Mouse (Mus musculus) stomach, postnatal 0 days (tissue): ENCODE measurements around the gene Fam193a. TPM values are rescaled to one million over a fixed set of nuclear protein-coding genes. Genes with fewer than 3 reads are reported as not detected.
A peak's percentile ranks its signal among the peaks of the same experiment; 100 is the strongest.

Experiments
- ATAC-seq: fragments of 200-750 bp; cut with Nextera tagmentation; 2 replicates; pipeline ENCODE4 v1.8.0; 2017; ENCODE audit not compliant: low FRiP score, low TSS enrichment
- DNase-seq: peaks from one replicate; pipeline ENCODE4 v3.0.0-alpha.2; 2016; ENCODE audit warnings: low spot score
- H3K27ac ChIP-seq: fragments of 300-500 bp; sonication (generic); replicated peaks from 2 replicates; pipeline ENCODE4 v1.5.1; 2014; ENCODE audit warnings: mild to moderate bottlenecking, control low read depth
- H3K27me3 ChIP-seq: fragments of 300-500 bp; sonication (generic); 2 replicates; pipeline ENCODE4 v1.6.1; 2014; ENCODE audit warnings: low read length; ENCODE audit not compliant: control insufficient read depth, insufficient read depth
- H3K36me3 ChIP-seq: fragments of 300-500 bp; sonication (generic); 2 replicates; pipeline ENCODE4 v1.6.1; 2014; ENCODE audit warnings: low read length, mixed read lengths; ENCODE audit not compliant: control insufficient read depth, insufficient read depth
- H3K4me1 ChIP-seq: fragments of 300-500 bp; sonication (generic); replicated peaks from 2 replicates; pipeline ENCODE4 v1.6.1; 2014; ENCODE audit warnings: antibody characterized with exemption; ENCODE audit not compliant: control insufficient read depth, insufficient read depth
- H3K4me2 ChIP-seq: fragments of 300-500 bp; sonication (generic); replicated peaks from 2 replicates; pipeline ENCODE4 v1.6.1; 2014; ENCODE audit warnings: low read depth, mild to moderate bottlenecking, control low read depth, moderate library complexity
- H3K4me3 ChIP-seq: fragments of 300-500 bp; sonication (generic); 2 replicates; pipeline ENCODE4 v1.5.1; 2014; ENCODE audit warnings: low read depth, low read length, control low read depth
- H3K9ac ChIP-seq: fragments of 300-500 bp; sonication (generic); 2 replicates; pipeline ENCODE4 v1.6.1; 2014; ENCODE audit warnings: mild to moderate bottlenecking, low read length, control low read depth, mixed read lengths
- H3K9me3 ChIP-seq: fragments of 300-500 bp; sonication (generic); 2 replicates; pipeline ENCODE4 v1.6.1; 2016; ENCODE audit warnings: low read length; ENCODE audit not compliant: control insufficient read depth
- CTCF ChIP-seq: IDR thresholded peaks from 2 replicates; pipeline ENCODE4 v1.5.1; 2016; ENCODE audit warnings: antibody characterized with exemption, low read depth, mild to moderate bottlenecking, moderate library complexity
- EP300 ChIP-seq: optimal IDR thresholded peaks from 2 replicates; pipeline ENCODE3; 2016; ENCODE audit warnings: antibody characterized with exemption
- WGBS: fragments of 180-500 bp; shearing (Covaris S2); extraction: QIAGEN DNeasy Blood & Tissue Kit; methylation state at CpG from one replicate; pipeline ENCODE4 v1.1.7; 2014; 5-methylcytosine and 5-hydroxymethylcytosine counted together
- polyA plus RNA-seq: library from polyadenylated mRNA; unstranded; fragments of >200 nt; fragmentation: Nextera tagmentation; extraction: Ambion mirVana; gene quantifications from 2 replicates; pipeline ENCODE4 v1.2.1, GENCODE M21; 2015

Gene Fam193a
- polyA plus RNA-seq, 1 experiment from 2014 or later = 3.5 TPM

GRCm38 (mm10) chr5:34519389-34519910 lies 149.7 kb downstream of the Fam193a start:
- 74% methylated on average over 9 of the region's 9 CpGs for WGBS
- Histone ChIP-seq H3K4me1 (no peaks in the 10 kb centered on the region), H3K4me3 (no peak overlapping the region), H3K36me3 (no peaks in the 10 kb centered on the region), H3K9me3 (no peaks in the 10 kb centered on the region), H3K27me3 (no peaks in the 10 kb centered on the region), H3K4me2 (no peak overlapping the region), H3K9ac (no peak overlapping the region), H3K27ac (no peak overlapping the region)
- DNase-seq (no peak), ATAC-seq (no peak)
- TF ChIP-seq EP300 = no peak

GRCm38 (mm10) chr5:34520458-34521209 lies 150.9 kb downstream of the Fam193a start:
- TF ChIP-seq EP300 (no peak), CTCF (no peak)
- H3K27ac ChIP-seq = no peak overlapping the region

GRCm38 (mm10) chr5:34521337-34521736 lies 151.6 kb downstream of the Fam193a start:
- ATAC-seq (no peak), DNase-seq (no peak)
- Histone ChIP-seq H3K9me3 (no peaks in the 10 kb centered on the region), H3K4me1 (no peaks in the 10 kb centered on the region), H3K4me3 (no peak overlapping the region), H3K27me3 (no peaks in the 10 kb centered on the region), H3K9ac (no peak overlapping the region), H3K4me2 (no peak overlapping the region), H3K36me3 (no peaks in the 10 kb centered on the region), H3K27ac (no peak overlapping the region)
- no peak for TF ChIP-seq CTCF
- no peak for TF ChIP-seq EP300
- 81% methylated on average over 3 of the region's 3 CpGs for WGBS

More at GRCm38 (mm10) chr5:34520458-34521209, 150.9 kb downstream of the Fam193a start:
- no peak overlapping the region for H3K4me2 ChIP-seq
- H3K27me3 ChIP-seq = no peaks in the 10 kb centered on the region
- H3K4me3 ChIP-seq = no peak overlapping the region
- no peaks in the 10 kb centered on the region for H3K36me3 ChIP-seq
- no peak for DNase-seq
- WGBS = 57% methylated on average over 11 of the region's 11 CpGs
- ATAC-seq = no peak
- no peaks in the 10 kb centered on the region for H3K9me3 ChIP-seq
- no peaks in the 10 kb centered on the region for H3K4me1 ChIP-seq
- H3K9ac ChIP-seq = no peak overlapping the region

GRCm38 (mm10) chr5:34523958-34524485 lies 154.3 kb downstream of the Fam193a start:
- no peak overlapping the region for H3K27ac ChIP-seq
- TF ChIP-seq EP300 (no peak), CTCF (peak; percentile 32; the same call in 1 of the 2 replicates)
- H3K27me3 ChIP-seq = no peaks in the 10 kb centered on the region
- 58% methylated on average over 4 of the region's 4 CpGs for WGBS
- ATAC-seq = no peak
- H3K9ac ChIP-seq = no peak overlapping the region
- no peaks in the 10 kb centered on the region for H3K4me1 ChIP-seq
- no peak for DNase-seq
- H3K9me3 ChIP-seq = no peaks in the 10 kb centered on the region
- H3K36me3 ChIP-seq = no peaks in the 10 kb centered on the region
- no peak overlapping the region for H3K4me3 ChIP-seq
- H3K4me2 ChIP-seq = no peak overlapping the region

GRCm38 (mm10) chr5:34524511-34524910 lies 154.8 kb downstream of the Fam193a start:
- ATAC-seq (no peak), DNase-seq (no peak)
- no peaks in the 10 kb centered on the region for H3K36me3 ChIP-seq
- no peak overlapping the region for H3K27ac ChIP-seq
- TF ChIP-seq EP300 (no peak), CTCF (no peak)
- no peak overlapping the region for H3K4me2 ChIP-seq
- H3K4me3 ChIP-seq = no peak overlapping the region
- no peaks in the 10 kb centered on the region for H3K9me3 ChIP-seq
- no peaks in the 10 kb centered on the region for H3K27me3 ChIP-seq
- H3K4me1 ChIP-seq = no peaks in the 10 kb centered on the region
- no peak overlapping the region for H3K9ac ChIP-seq
